ENCODE assay signal across 11 mouse cellular contexts in genomic region chr4:142545871-142546270, GRCm38 (mm10).
"Had no signal": no experiment of that assay in that cellular context is flagged by ENCODE, and none has a peak within 500 bp of the region (broad histone marks: within the 10 kb centered on the region; RNA-seq: fewer than 3 reads in every experiment).

No protein-coding gene starts in this region.

- DNase-seq: retina, postnatal 1 day; right cerebral cortex, adult 18-20 months; right cerebral cortex, postnatal 14 days; right cerebral cortex, postnatal 25 days; right cerebral cortex, postnatal 4 days; spleen, adult 18-20 months; thymus, adult 18-20 months; thymus, adult 2 months; thymus, postnatal 14 days; thymus, postnatal 25 days; thymus, postnatal 36 days had no signal
